Mouse (Mus musculus) CH12.LX (cell line): Measurements from ENCODE around the gene Slc25a12. TPM values are rescaled to one million over a fixed set of nuclear protein-coding genes. Genes with fewer than 3 reads are reported as not detected.

ENCODE experiments used
- DNase-seq: peaks from one replicate; pipeline ENCODE4 v3.0.0-alpha.2; 2013; ENCODE audit errors: extremely low read depth
- H3K27ac ChIP-seq: 2 replicates; pipeline ENCODE4 v1.5.1; 2012; ENCODE audit warnings: low read depth, mild to moderate bottlenecking, control low read depth, moderate library complexity; ENCODE audit not compliant: insufficient read depth
- H3K27me3 ChIP-seq: replicated peaks from 2 replicates; pipeline ENCODE3; 2012; ENCODE audit warnings: inconsistent platforms
- H3K36me3 ChIP-seq, 2 experiments: replicated peaks in 1 of 2; 2 replicates each; pipeline versions ENCODE3 to v1.6.1; 2012; ENCODE audit warnings: inconsistent platforms in 1 of 2, low read length in 1 of 2, mild to moderate bottlenecking in 1 of 2, mixed read lengths in 1 of 2, moderate library complexity in 1 of 2; ENCODE audit not compliant: control insufficient read depth in 1 of 2, insufficient read depth in 1 of 2
- H3K4me1 ChIP-seq, 2 experiments: 2 replicates each; pipeline ENCODE4 v1.6.1; 2012; ENCODE audit warnings: inconsistent platforms in 1 of 2, moderate library complexity in 1 of 2; ENCODE audit not compliant: insufficient read depth in 2 of 2, control insufficient read depth in 1 of 2
- H3K4me2 ChIP-seq: 2 replicates; pipeline ENCODE4 v1.6.1; 2012; ENCODE audit warnings: low read depth, mild to moderate bottlenecking, control low read depth; ENCODE audit not compliant: poor library complexity, insufficient read depth, severe bottlenecking
- H3K4me3 ChIP-seq, 3 experiments: fragments of 150-350 bp in 1 of 3; sonication (generic) in 1 of 3; replicated peaks in 1 of 3; 2 replicates each; pipeline versions ENCODE3 to v1.5.1; 2011 to 2012; ENCODE audit warnings: low read depth in 2 of 3, low read length in 2 of 3, mild to moderate bottlenecking in 2 of 3, moderate library complexity in 2 of 3, control low read depth in 1 of 3, improper control_type of control experiment in 1 of 3, inconsistent platforms in 1 of 3, mixed read lengths in 1 of 3; ENCODE audit not compliant: poor library complexity in 1 of 3
- H3K79me2 ChIP-seq: replicated peaks from 2 replicates; pipeline ENCODE4 v1.6.1; 2012; ENCODE audit warnings: mild to moderate bottlenecking, moderate library complexity; ENCODE audit not compliant: control insufficient read depth, poor library complexity, insufficient read depth, severe bottlenecking; ENCODE audit errors: extremely low read depth
- H3K9ac ChIP-seq: 2 replicates; pipeline ENCODE4 v1.6.1; 2012; ENCODE audit warnings: low read depth, mild to moderate bottlenecking, control low read depth, moderate library complexity; ENCODE audit not compliant: insufficient read depth
- H3K9me3 ChIP-seq: replicated peaks from 2 replicates; pipeline ENCODE3; 2012; ENCODE audit warnings: low read length, inconsistent platforms, mixed read lengths
- BHLHE40 ChIP-seq: IDR thresholded peaks from 2 replicates; pipeline ENCODE4 v1.6.1; 2011; ENCODE audit warnings: mild to moderate bottlenecking, low read depth, low read length, improper control_type of control experiment
- CHD1 ChIP-seq: IDR thresholded peaks from 2 replicates; pipeline ENCODE4 v1.6.1; 2012; ENCODE audit warnings: low read depth, low read length, improper control_type of control experiment, inconsistent platforms
- CHD2 ChIP-seq: IDR thresholded peaks from 2 replicates; pipeline ENCODE4 v1.6.1; 2011; ENCODE audit warnings: low read length, improper control_type of control experiment
- HCFC1 ChIP-seq: IDR thresholded peaks from 2 replicates; pipeline ENCODE4 v1.6.1; 2012; ENCODE audit warnings: low read depth, mild to moderate bottlenecking, inconsistent platforms, low read length, improper control_type of control experiment
- IRF4 ChIP-seq: IDR thresholded peaks from 2 replicates; pipeline ENCODE4 v1.6.1; 2014; ENCODE audit warnings: low read depth, mild to moderate bottlenecking, inconsistent platforms, low read length, improper control_type of control experiment
- MAX ChIP-seq: IDR thresholded peaks from 2 replicates; pipeline ENCODE4 v1.6.1; 2011; ENCODE audit warnings: low read length, improper control_type of control experiment
- MAZ ChIP-seq: IDR thresholded peaks from 2 replicates; pipeline ENCODE4 v1.6.1; 2012; ENCODE audit warnings: low read depth, mild to moderate bottlenecking, inconsistent platforms, low read length, improper control_type of control experiment, moderate library complexity
- MXI1 ChIP-seq: IDR thresholded peaks from 2 replicates; pipeline ENCODE4 v1.6.1; 2011; ENCODE audit warnings: mild to moderate bottlenecking, low read depth, low read length, improper control_type of control experiment
- MYC ChIP-seq: IDR thresholded peaks from 2 replicates; pipeline ENCODE4 v1.6.1; 2011; ENCODE audit warnings: low read depth, mild to moderate bottlenecking, improper control_type of control experiment, low read length
- NELFE ChIP-seq: IDR thresholded peaks from 2 replicates; pipeline ENCODE4 v1.6.1; 2011; ENCODE audit warnings: low read depth, low read length, improper control_type of control experiment
- NRF1 ChIP-seq: IDR thresholded peaks from 2 replicates; pipeline ENCODE4 v1.6.1; 2014; ENCODE audit warnings: low read depth, mild to moderate bottlenecking, inconsistent platforms, low read length, improper control_type of control experiment, moderate library complexity
- POLR2A ChIP-seq: IDR thresholded peaks from 2 replicates; pipeline ENCODE4 v1.6.1; 2011; ENCODE audit warnings: low read depth, mild to moderate bottlenecking, improper control_type of control experiment, low read length
- RAD21 ChIP-seq: IDR thresholded peaks from 2 replicates; pipeline ENCODE4 v1.6.1; 2011; ENCODE audit warnings: low read depth, mild to moderate bottlenecking, low read length, improper control_type of control experiment, moderate library complexity
- SIN3A ChIP-seq: IDR thresholded peaks from 2 replicates; pipeline ENCODE4 v1.6.1; 2012; ENCODE audit warnings: low read length, improper control_type of control experiment, inconsistent platforms
- SMC3 ChIP-seq: IDR thresholded peaks from 2 replicates; pipeline ENCODE4 v1.6.1; 2011; ENCODE audit warnings: low read depth, low read length, improper control_type of control experiment
- TBP ChIP-seq: conservative IDR thresholded peaks from 2 replicates; pipeline ENCODE4 v1.6.1; 2011; ENCODE audit warnings: low read depth, low read length, improper control_type of control experiment
- TCF12 ChIP-seq: IDR thresholded peaks from 2 replicates; pipeline ENCODE4 v1.6.1; 2014; ENCODE audit warnings: low read depth, mild to moderate bottlenecking, inconsistent platforms, low read length, improper control_type of control experiment
- UBTF ChIP-seq: IDR thresholded peaks from 2 replicates; pipeline ENCODE4 v1.6.1; 2012; ENCODE audit warnings: low read depth, mild to moderate bottlenecking, inconsistent platforms, low read length, improper control_type of control experiment, moderate library complexity
- USF2 ChIP-seq: conservative IDR thresholded peaks from 2 replicates; pipeline ENCODE4 v1.6.1; 2011; ENCODE audit warnings: low read depth, low read length, improper control_type of control experiment
- ZC3H11A ChIP-seq: IDR thresholded peaks from 2 replicates; pipeline ENCODE4 v1.6.1; 2012; ENCODE audit warnings: low read depth, mild to moderate bottlenecking, inconsistent platforms, low read length, improper control_type of control experiment
- ZMIZ1 ChIP-seq: IDR thresholded peaks from 2 replicates; pipeline ENCODE4 v1.6.1; 2012; ENCODE audit warnings: low read depth, mild to moderate bottlenecking, inconsistent platforms, low read length, improper control_type of control experiment
- dilution Hi-C: fragments of 300-500 bp; cut with MboI; formaldehyde crosslinking; loops from 2 replicates; pipeline ENCODE4 v1.14.3; 2020; ENCODE audit warnings: low sequenced_read_pairs; ENCODE audit not compliant: extremely low pct_unique_long_range_greater_than_20kb, extremely low pct_ligation_motif_present
- in situ Hi-C: fragments of 300-500 bp; cut with MboI; formaldehyde crosslinking; loops from 3 replicates; pipeline ENCODE4 v1.14.3; 2019; ENCODE audit warnings: low sequenced_read_pairs, low pct_ligation_motif_present, low pct_unique_long_range_greater_than_20kb, mixed read lengths
- polyA plus RNA-seq: library from polyadenylated mRNA; unstranded; fragments of >175 nt; gene quantifications from 2 replicates; pipeline ENCODE4 v1.2.1, GENCODE M21; 2012; ENCODE audit warnings: low read depth; ENCODE audit not compliant: insufficient read length
- total RNA-seq, 2 experiments: library from RNA; depleted of rRNA; stranded (reverse); fragments of 300-350 nt in 1 of 2; fragments of >200 nt in 1 of 2; gene quantifications; 2 replicates each; pipeline ENCODE4 v1.2.3; 2012 to 2014

Slc25a12 gene
- total RNA-seq (2012; rRNA removed) (97.1 and 105 TPM in 2 replicates), total RNA-seq (2014; rRNA removed) (115 and 123 TPM in 2 replicates), polyA plus RNA-seq (178 and 211 TPM in 2 replicates)

DNA sequence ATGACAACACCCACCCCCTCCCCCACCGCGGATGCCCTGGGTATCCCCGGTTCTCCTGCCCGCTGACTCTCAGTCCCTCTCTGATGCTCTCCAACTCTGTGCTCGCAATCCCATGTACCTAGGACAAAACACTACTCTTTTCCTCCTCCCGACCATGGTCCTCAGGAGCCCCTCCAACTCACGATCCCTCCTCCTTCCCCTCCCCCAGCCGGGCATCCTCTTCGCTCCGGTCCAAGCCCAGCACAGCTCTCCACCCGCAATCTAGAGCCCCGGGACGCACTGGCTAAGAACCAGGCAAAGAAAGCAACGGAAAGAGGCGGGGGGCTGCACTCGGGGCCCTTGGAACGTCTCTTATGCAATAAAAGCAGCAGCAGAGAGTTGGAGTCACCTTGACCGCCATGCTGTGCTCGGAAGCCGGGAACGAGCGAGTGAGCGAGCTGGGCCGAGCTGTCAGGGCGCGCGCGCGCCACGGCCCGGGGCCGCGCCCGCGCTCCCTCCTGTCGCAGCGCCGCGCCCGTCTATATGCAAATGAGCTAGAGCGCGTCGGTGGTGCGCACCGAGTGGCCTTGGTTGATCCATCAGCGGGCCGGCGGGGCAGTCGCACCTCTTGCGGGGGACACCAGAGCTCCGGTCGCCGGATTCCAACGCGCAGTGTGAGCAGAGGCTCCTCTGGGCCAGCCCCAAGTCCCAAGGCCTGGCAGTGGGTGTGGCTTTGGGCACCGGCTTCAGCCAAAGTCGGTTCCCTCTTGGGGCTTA, at the start of gene Slc25a12:
Gene Slc25a12, minus strand, starts transcription at position 625 of the 756 bp plus-strand sequence.
- in situ Hi-C loops (no loop called here), dilution Hi-C loops (no loop called here)
- Histone ChIP-seq H3K9me3 (no peaks in the 10 kb centered on the region), H3K4me2 (peak within 1 kb of the TSS; percentile 87), H3K36me3 (peaks cover 0 to 14% of the 10 kb centered on the region in 2 experiments), H3K27me3 (no peaks in the 10 kb centered on the region), H3K9ac (peak within 1 kb of the TSS; percentile 62), H3K79me2 (peaks cover 14% of the 10 kb centered on the region), H3K4me3 (peak within 1 kb of the TSS; percentile 62 to 87 (median 85)), H3K4me1 (peaks cover 0 to 24% of the 10 kb centered on the region in 2 experiments; a peak in 2 of 4 replicates), H3K27ac (peak within 1 kb of the TSS; percentile 27; the same call in 1 of the 2 replicates)
- TF ChIP-seq CHD1 (no peak), NELFE (peak; percentile 72; the same call in 1 of the 2 replicates), UBTF (0 out of 2 replicates have a peak, but pooled peaks have one; percentile 4), SIN3A (peak; percentile 92), RAD21 (no peak), MAZ (no peak), ZMIZ1 (peak; percentile 37; the same call in 1 of the 2 replicates), TBP (peak; percentile 59; the same call in 1 of the 2 replicates), POLR2A (peak; percentile 80), MAX (peak; percentile 30; the same call in 1 of the 2 replicates), CHD2 (peak; percentile 93), BHLHE40 (peak; percentile 6; the same call in 1 of the 2 replicates), SMC3 (no peak), MYC (0 out of 2 replicates have a peak, but pooled peaks have one; percentile 1), TCF12 (peak; percentile 54; the same call in 1 of the 2 replicates), IRF4 (peak; percentile 23; the same call in 1 of the 2 replicates), NRF1 (peak; percentile 67), HCFC1 (peak; percentile 15; the same call in 1 of the 2 replicates), MXI1 (peak; percentile 76)
- peak; percentile 87 for DNase-seq

DNA sequence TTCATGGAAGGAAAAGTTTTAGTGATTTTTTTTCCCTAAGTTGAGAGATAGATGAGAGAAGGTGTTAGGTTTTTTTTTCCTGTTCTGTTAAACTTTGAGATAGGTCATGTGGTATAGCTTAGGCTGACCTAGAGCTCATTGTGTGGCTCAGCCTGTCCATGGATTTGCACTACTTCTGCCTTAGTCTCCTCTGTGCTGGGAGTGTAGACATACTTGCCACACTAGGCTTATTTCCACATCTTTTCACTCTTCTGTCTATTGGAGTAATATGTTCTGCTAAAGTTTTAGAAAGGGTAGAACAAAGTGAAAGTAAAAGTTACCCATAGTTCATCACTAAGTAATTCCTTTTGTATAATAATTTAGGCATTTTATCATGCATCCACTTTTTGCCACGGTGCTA, 38.1 kb upstream of the Slc25a12 start:
- Histone ChIP-seq H3K9ac (peak overlapping the region; percentile 71), H3K79me2 (0 out of 2 replicates have a peak, but pooled peaks cover 10% of the 10 kb centered on the region), H3K27me3 (no peaks in the 10 kb centered on the region), H3K4me1 (peaks cover 0 to 17% of the 10 kb centered on the region in 2 experiments; a peak in 1 of 4 replicates), H3K4me2 (peak overlapping the region; percentile 83), H3K27ac (peak overlapping the region; percentile 19; the same call in 1 of the 2 replicates), H3K9me3 (no peaks in the 10 kb centered on the region), H3K36me3 (peaks cover 20 to 60% of the 10 kb centered on the region in 2 experiments), H3K4me3 (peak overlapping the region in 2 of 3 experiments; percentile 26 to 30)
- DNase-seq, result no peak
- TF ChIP-seq ZC3H11A, result no peak
- TF ChIP-seq USF2, result 0 out of 2 replicates have a peak, but pooled peaks have one; percentile 10
- in situ Hi-C loops (no loop called here), dilution Hi-C loops (no loop called here)
